Mouse (Mus musculus) gastrocnemius, postnatal 10 days (tissue): ENCODE results near the gene Fgfr2. TPM values are rescaled to one million over a fixed set of nuclear protein-coding genes. Genes with fewer than 3 reads are reported as not detected.

Experiments
- DNase-seq: peaks from one replicate; pipeline ENCODE4 v3.0.0; 2021; ENCODE audit warnings: mixed read lengths
- total RNA-seq, 2 experiments: library from RNA; stranded (reverse); gene quantifications; 2 replicates each; pipeline ENCODE4 v1.2.3; 2021

Fgfr2 gene
- total RNA-seq, 2 experiments from 2014 or later: 3.0 to 6.1 TPM

DNA sequence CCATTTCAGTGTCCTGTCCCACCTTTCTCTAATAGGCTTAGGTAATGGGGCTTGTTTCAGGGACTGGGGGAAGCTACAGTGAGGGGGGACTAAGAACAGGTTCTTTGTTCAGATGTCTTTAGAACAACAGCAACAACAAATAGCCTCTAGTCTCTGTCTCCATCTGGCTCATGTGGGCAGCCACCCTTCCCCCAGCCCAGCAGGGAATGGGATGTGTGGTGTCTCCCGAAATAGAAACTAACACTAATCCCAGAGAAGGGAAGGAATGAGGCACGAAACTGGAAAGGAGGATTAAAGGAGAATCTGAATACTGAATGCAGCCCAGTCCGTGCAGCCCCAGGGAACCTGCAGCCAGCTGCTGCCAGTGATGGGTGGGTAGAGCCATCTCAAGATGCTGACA is 2235.2 kb downstream of the Fgfr2 start:
- DNase-seq: no peak

- no peak for DNase-seq
Measured at GRCm38 (mm10) chr7:130886246-130886645, 2236.9 kb downstream of the Fgfr2 start.

DNA sequence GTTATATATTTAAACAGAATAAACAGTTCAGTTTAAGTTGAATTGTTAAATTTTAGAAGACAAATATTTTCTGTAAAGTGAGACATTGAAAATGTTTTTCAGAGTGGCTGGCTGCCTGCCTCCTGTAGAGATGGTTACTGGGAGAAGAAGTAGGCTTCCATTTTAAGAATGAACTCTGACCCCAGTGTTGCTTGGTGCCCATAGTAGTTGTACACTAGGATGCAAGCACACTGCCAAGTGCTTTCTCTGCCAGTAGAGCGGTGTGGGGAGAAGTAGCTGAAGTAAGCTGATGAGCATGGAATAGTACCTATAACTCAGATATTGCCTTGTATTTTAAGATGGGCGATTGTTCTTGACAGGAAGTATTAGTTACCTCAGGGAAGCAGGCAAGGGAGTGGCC is 2239.0 kb downstream of the Fgfr2 start:
- no peak for DNase-seq

- DNase-seq: no peak
Measured at GRCm38 (mm10) chr7:130867256-130867655, 2255.9 kb downstream of the Fgfr2 start.

GRCm38 (mm10) chr7:130866640-130867039 is 2256.5 kb downstream of the Fgfr2 start:
- no peak for DNase-seq

DNA sequence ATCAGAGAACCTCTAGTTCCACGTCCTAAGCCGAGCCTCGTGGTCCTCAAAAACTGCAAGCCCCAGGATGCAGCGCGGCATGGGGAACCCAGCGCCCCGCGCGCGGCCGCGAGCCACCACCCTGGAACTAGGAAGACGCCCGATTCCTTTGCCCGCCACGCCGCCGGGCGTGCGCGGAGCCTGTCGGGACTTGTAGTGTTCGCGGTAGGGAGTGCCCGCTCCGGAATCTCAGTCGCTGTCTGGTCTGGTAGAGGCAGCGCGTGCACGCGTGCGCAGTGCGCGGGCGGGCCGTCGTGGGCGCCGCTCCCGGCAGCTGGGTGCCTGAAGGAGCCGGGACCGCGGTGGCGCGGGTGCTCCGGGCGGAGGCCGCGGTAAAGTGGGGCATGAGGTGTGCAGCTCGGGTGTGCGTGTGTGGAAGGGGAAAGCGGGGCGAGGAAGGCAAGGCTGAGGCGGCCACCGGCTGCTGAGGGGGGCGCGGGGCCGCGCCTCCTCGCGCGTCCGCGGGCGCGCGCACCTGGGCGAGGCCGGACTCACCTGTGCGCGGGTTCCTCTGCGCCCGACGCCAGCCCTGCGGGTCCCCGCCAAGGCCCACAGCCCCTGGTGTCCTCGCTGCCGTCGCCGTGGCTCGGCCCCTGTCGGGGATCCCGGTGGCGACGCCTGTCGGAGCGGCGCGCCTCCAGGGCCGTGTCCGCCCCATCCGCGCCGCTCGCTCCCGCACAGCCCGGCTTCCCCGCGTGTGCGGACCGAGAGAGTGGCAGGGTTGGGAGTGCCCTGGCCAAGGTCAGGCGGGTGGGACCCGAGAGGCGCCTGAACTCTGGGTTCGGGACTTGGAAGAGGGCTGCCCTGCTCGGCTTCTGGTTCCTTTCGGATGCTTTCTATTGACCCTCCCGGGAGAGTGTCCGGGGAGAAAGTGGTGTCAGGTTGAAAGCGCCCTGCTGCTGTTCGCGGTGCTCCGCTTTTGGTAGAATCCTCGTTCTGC is 2257.2 kb downstream of the Fgfr2 start, which contains the start of gene Plekha1:
Gene Plekha1 (plus strand): TSS at position 144 of the 979 bp plus-strand sequence.
- peak; percentile 91 for DNase-seq

- DNase-seq: no peak
Measured at GRCm38 (mm10) chr7:130864711-130865110, 2258.4 kb downstream of the Fgfr2 start.

DNA sequence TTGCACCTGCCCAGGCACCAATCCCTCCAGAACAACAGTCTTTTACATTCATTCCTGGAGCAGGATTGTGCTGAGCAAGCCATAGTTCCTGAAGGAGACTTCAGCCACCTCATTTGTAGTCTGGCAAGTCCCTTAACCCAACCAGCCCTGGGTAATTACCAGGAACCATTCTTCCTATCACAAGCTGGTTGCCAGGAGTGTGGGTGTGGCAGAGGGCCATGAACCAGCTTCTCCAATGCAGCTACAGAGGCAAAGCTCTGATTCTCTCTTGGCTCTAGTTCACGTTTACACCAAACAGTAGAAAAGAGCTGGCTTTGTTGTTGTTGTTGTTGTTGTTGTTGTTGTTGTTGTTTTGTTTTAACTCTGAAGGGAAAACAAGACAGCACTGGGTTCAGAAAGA is 2260.6 kb downstream of the Fgfr2 start:
- no peak for DNase-seq

- peak; percentile 21 for DNase-seq
Measured at GRCm38 (mm10) chr7:130860721-130861142, 2262.4 kb downstream of the Fgfr2 start.

DNA sequence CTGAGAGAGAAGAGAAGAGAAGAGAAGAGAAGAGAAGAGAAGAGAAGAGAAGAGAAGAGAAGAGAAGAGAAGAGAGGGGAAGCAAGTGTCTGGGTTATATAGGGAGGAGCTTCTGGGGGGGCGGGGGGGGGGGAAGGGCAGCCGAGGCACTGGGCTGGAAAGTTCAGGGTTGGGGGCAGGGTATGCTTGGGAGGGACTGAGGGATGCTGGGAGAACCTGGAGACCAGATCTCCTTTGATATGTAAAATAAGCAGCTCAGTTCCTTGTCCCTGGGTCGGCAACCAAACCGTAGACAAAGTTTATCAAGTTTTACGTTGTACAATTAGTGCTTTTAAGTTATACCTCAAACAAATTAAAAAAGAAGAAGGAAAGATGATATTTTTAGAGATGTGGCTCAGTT is 2263.2 kb downstream of the Fgfr2 start:
- DNase-seq: no peak

DNA sequence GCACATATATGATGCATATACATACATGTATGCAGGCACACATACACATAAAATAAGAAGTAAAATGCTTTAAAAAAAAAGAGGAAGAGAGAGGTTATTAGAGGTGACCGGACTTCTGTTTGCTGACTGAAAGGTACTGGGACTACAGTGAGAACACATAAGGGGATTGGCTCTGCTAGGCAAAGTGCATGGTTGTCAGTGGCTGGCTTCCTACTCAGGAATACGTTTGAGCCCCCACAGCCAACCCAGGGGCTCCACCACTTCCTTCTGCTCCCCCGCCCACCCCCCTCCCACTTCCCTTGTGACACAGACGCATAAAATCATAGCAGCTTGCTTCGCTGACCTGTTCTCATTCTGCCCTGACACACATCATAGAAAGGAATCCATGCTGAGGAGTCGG is 2265.2 kb downstream of the Fgfr2 start:
- DNase-seq: no peak

GRCm38 (mm10) chr7:130855681-130856080 is 2267.5 kb downstream of the Fgfr2 start:
- no peak for DNase-seq

DNA sequence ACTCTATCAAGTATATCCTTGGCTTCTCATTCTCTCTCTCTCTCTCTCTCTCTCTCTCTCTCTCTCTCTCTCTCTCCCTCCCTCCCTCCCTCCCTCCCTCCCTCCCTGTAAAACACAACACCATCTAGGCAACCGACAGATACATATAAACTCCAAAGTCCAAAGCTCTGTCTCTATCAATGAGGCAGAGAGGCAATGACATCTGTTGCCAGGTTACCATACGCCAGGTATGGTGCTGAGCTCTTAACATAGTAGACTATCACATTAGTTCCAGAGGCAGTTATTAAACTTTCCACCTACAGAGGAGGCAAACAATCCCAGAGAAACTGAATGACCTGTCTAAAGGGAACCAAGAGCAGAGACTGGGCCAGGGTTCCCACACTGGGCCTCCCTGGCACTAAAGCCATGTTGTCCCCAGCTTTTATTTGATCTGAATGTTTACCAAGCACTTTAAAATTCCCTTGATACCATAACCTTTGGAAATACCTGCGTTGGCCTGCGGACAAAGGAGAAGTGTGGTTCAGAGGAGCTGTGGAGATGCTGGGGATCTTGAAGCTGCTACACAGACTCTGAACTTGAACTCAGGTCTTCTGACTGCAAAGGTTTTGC is 2268.4 kb downstream of the Fgfr2 start:
- DNase-seq: no peak

DNA sequence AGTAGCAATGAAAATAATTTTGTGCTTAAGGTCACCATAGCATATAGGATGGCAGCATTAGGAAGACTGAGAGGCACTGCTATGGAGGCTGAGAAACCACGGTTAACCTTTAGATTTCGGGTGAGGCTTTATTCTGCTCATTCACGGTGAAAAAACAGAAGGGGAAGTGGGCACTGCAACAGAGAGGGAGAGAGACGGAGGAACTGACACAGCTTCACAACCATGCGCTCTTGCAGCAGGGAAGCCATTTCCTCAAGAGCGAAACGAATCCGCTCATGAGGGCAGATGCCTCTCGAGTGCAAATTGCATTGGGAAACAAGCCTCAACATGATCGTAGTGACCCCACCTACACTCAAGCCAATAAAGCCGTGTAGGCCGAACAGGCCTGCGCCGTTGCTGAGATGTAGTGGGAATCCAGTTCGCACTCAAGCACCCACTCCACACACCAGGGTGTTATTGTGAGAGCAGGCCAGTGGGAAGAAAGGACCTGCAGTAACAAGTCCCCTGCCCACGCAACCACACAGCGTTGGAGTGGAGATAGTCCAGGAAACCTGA is 2275.9 kb downstream of the Fgfr2 start:
- no peak for DNase-seq

DNA sequence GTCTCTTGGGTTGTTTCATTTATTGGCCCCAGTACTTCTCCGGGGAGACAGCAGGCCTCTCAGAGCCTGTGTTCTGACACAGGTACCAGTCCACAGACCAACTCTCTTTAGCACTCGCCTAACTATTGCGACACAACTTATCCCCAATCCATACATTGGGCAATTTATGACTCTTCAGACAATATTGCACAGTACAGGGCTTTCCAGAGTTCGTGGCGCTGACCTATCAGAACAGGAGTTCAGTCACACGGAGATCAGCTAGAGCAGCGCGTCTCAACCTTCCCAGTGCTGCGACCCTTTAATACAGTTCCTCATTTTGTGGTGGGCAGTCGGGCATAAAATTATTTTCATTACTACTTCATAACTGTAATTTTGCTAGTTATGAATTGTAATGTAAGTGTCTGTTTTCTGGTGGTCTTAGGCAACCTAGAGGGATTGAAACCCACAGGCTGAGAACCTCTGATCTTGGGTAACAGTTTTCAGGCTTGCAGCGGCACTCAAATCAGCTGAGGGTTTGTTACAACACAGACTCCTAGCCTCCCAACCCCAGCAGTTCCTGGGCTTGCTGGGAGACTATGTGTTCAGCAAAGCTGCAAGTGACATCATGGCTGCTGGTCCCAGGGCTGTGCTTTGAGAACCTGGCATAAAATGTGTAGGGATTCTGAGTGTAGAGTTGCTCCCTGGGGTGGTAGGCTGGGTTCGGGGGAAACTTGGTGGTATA is 2283.6 kb downstream of the Fgfr2 start:
- DNase-seq: no peak

GRCm38 (mm10) chr7:130838658-130839025 is 2284.5 kb downstream of the Fgfr2 start:
- DNase-seq: no peak

DNA sequence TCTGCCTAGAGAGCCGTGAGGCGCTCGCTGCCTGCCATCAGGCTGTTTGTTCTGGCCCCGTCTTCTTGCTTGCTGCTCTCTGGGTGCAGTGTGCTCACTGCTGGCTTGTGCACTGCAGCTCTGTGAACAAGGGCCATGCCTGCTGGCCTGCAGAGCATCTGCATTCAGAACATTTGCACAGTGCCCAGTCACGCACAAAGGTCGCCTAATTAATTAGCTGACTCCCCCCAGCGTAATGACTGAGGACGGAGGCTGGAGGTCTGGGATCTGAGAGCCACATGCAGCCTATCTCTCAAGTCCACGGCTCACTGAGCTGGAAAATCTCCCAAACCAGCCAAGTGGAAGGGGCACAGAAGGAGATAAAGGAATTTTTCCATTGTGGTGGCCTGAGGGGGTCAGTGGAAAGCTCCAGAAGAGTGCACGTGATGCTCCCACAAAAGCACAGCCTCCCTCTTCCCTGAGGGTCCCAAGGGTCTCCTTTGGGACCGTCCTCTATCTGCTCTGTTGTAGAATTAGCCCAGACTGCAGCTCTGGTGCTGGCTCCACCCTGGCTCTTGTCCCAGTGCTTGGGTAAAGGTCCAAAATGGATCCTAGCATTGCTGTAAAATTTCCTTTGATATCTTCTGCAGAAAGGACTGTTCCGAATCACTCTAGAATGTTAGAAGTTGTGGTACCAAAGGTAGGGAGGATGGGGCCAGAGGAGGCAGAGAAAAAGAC is 2285.1 kb downstream of the Fgfr2 start:
- no peak for DNase-seq

GRCm38 (mm10) chr7:130836066-130836465 is 2287.1 kb downstream of the Fgfr2 start:
- DNase-seq: no peak

- DNase-seq: peak; percentile 27
Measured at GRCm38 (mm10) chr7:130834958-130835861, 2287.9 kb downstream of the Fgfr2 start.

GRCm38 (mm10) chr7:130834299-130834698 is 2288.9 kb downstream of the Fgfr2 start:
- DNase-seq: peak; percentile 74

- no peak for DNase-seq
Measured at GRCm38 (mm10) chr7:130831586-130831985, 2291.6 kb downstream of the Fgfr2 start.
